Mouse (Mus musculus) thymus, adult 2 months (tissue): Measurements from ENCODE around the gene Fdxacb1. TPM values are rescaled to one million over a fixed set of nuclear protein-coding genes. Genes with fewer than 3 reads are reported as not detected.

ENCODE experiments used
- DNase-seq: peaks from one replicate; pipeline ENCODE4 v3.0.0; 2021
- H3K27ac ChIP-seq: fragments of 200-500 bp; 2 replicates; pipeline ENCODE4 v1.5.1; 2012; ENCODE audit warnings: low read length, control low read depth; ENCODE audit not compliant: control insufficient read depth, insufficient read depth
- H3K27me3 ChIP-seq: fragments of 200-500 bp; 2 replicates; pipeline ENCODE4 v1.6.1; 2012; ENCODE audit warnings: mild to moderate bottlenecking, low read length, moderate library complexity, mixed read lengths; ENCODE audit not compliant: control insufficient read depth, insufficient read depth
- H3K36me3 ChIP-seq: fragments of 200-500 bp; 2 replicates; pipeline ENCODE4 v1.6.1; 2012; ENCODE audit warnings: mild to moderate bottlenecking, low read length, moderate library complexity; ENCODE audit not compliant: control insufficient read depth, insufficient read depth
- H3K4me1 ChIP-seq: fragments of 200-500 bp; replicated peaks from 2 replicates; pipeline ENCODE4 v1.6.1; 2012; ENCODE audit warnings: low read length; ENCODE audit not compliant: control insufficient read depth, insufficient read depth
- H3K4me3 ChIP-seq: fragments of 200-500 bp; 2 replicates; pipeline ENCODE4 v1.5.1; 2012; ENCODE audit warnings: mild to moderate bottlenecking, low read length, control low read depth, moderate library complexity; ENCODE audit not compliant: control insufficient read depth, insufficient read depth
- CTCF ChIP-seq: fragments of 200-500 bp; IDR thresholded peaks from 2 replicates; pipeline ENCODE4 v1.5.1; 2012; ENCODE audit warnings: mild to moderate bottlenecking, control low read depth, low read length, moderate library complexity, borderline replicate concordance; ENCODE audit not compliant: control insufficient read depth, poor library complexity, insufficient read depth; ENCODE audit errors: extremely low read depth
- POLR2A ChIP-seq: fragments of 200-500 bp; IDR thresholded peaks from 2 replicates; pipeline ENCODE4 v1.6.1; 2012; ENCODE audit warnings: mild to moderate bottlenecking, low read length, control low read depth, moderate library complexity; ENCODE audit not compliant: control insufficient read depth, poor library complexity, insufficient read depth; ENCODE audit errors: extremely low read depth
- WGBS: fragments of 180-500 bp; shearing (Covaris S2); methylation state at CpG from one replicate; pipeline ENCODE4 v1.1.7; 2018; 5-methylcytosine and 5-hydroxymethylcytosine counted together
- polyA plus RNA-seq: library from polyadenylated mRNA; depleted of rRNA; stranded (reverse); fragments of >200 nt; gene quantifications from 2 replicates; pipeline ENCODE4 v1.2.3, GENCODE M21; 2012

Gene Fdxacb1
- polyA plus RNA-seq, 1 experiment = 4.5 TPM

- WGBS = 46% methylated on average over 3 of the region's 3 CpGs
- no peaks in the 10 kb centered on the region for H3K36me3 ChIP-seq
- H3K4me1 ChIP-seq = no peaks in the 10 kb centered on the region; the same call in 1 of the 2 replicates
- no peak overlapping the region for H3K4me3 ChIP-seq
- H3K27ac ChIP-seq = no peak overlapping the region
- H3K27me3 ChIP-seq = peaks cover 7% of the 10 kb centered on the region; the same call in 1 of the 2 replicates
- no peak for TF ChIP-seq CTCF
- no peak for TF ChIP-seq POLR2A
- DNase-seq = no peak
Observed at GRCm38 (mm10) chr9:50724661-50725330, 43.2 kb upstream of the Fdxacb1 start.

- DNase-seq = no peak
- Histone ChIP-seq H3K27ac (no peak overlapping the region), H3K36me3 (no peaks in the 10 kb centered on the region), H3K4me1 (no peaks in the 10 kb centered on the region; the same call in 1 of the 2 replicates), H3K4me3 (no peak overlapping the region), H3K27me3 (peaks cover 7% of the 10 kb centered on the region; the same call in 1 of the 2 replicates)
- WGBS = 85% methylated on average over 8 of the region's 8 CpGs
- TF ChIP-seq POLR2A (no peak), CTCF (no peak)
Observed at GRCm38 (mm10) chr9:50725921-50726590, 42.0 kb upstream of the Fdxacb1 start.

GRCm38 (mm10) chr9:50727171-50727924 is 40.7 kb upstream of the Fdxacb1 start:
- TF ChIP-seq POLR2A = no peak
- no peak for TF ChIP-seq CTCF
- H3K27ac ChIP-seq = no peak overlapping the region
- WGBS = 30% methylated on average over 30 of the region's 30 CpGs
- no peaks in the 10 kb centered on the region for H3K36me3 ChIP-seq
- no peak for DNase-seq
- no peaks in the 10 kb centered on the region; the same call in 1 of the 2 replicates for H3K4me1 ChIP-seq
- peak overlapping the region; percentile 10; the same call in 1 of the 2 replicates for H3K4me3 ChIP-seq
- peaks cover 7% of the 10 kb centered on the region; the same call in 1 of the 2 replicates for H3K27me3 ChIP-seq

GRCm38 (mm10) chr9:50727925-50728651 is 39.9 kb upstream of the Fdxacb1 start:
- Histone ChIP-seq H3K36me3 (no peaks in the 10 kb centered on the region), H3K27me3 (peaks cover 7% of the 10 kb centered on the region; the same call in 1 of the 2 replicates), H3K4me1 (no peaks in the 10 kb centered on the region; the same call in 1 of the 2 replicates), H3K27ac (no peak overlapping the region), H3K4me3 (peak overlapping the region; percentile 10; the same call in 1 of the 2 replicates)
- DNase-seq = peak; percentile 12
- 2% methylated on average over 45 of the region's 45 CpGs for WGBS
- TF ChIP-seq POLR2A = no peak
- no peak for TF ChIP-seq CTCF

- DNase-seq = no peak
- 30% methylated on average over 4 of the region's 4 CpGs for WGBS
- Histone ChIP-seq H3K4me3 (no peak overlapping the region), H3K36me3 (no peaks in the 10 kb centered on the region), H3K27ac (no peak overlapping the region), H3K4me1 (no peaks in the 10 kb centered on the region; the same call in 1 of the 2 replicates), H3K27me3 (peaks cover 7% of the 10 kb centered on the region; the same call in 1 of the 2 replicates)
- no peak for TF ChIP-seq CTCF
- TF ChIP-seq POLR2A = no peak
Observed at GRCm38 (mm10) chr9:50729600-50729999, 38.4 kb upstream of the Fdxacb1 start.
